Mouse (Mus musculus) heart, adult 18-20 months (tissue): ENCODE data around the gene Atxn10. TPM values are rescaled to one million over a fixed set of nuclear protein-coding genes. Genes with fewer than 3 reads are reported as not detected.

ENCODE experiments used
- DNase-seq, 2 experiments: peaks; one replicate each; pipeline ENCODE4 v3.0.0; 2021 to 2022; ENCODE audit warnings: mixed read lengths in 1 of 2
- total RNA-seq, 2 experiments: library from RNA; stranded (reverse); gene quantifications; 2 replicates each; pipeline ENCODE4 v1.2.3; 2021

Gene Atxn10
- total RNA-seq, 2 experiments from 2014 or later = 74.1 to 76.3 TPM

DNA sequence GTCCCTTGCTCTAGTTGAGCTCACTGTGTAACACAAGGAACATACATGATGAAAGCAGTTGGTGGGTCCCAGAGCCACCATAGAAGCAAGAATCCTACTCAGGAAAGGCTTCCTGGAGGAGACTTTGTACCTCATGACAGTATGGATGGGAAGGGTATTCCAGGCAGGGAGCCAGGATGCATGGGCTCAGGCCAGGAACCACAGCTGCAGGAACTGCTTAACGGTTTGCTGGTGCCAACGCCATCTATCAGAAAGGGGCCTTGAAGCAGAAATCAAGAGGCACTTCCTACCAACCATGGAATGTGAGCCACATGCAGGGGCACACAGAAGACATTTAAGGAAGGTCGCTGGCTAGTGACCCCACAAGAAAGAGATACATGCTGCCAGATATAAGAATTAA lies 138.7 kb downstream of the Atxn10 start:
- no peak for DNase-seq

DNA sequence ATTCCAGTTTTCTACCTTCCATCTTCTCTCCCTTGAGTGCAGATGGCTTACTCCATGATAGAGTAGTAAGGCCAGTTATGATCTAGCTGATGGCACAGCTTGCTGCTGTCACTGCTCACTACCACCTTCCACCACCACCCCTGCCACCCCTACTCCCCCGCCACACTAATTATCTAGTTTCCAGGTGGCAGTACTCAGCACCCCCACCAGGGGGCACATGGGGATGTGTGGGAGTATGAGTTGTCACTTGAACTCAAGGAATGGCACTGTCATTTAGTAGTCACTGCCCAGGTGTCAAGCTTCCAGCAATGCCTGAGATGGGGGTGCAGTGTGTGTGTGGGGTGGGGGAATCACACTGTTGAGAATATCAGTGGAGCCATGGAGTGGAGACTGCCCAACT lies 141.5 kb downstream of the Atxn10 start:
- peak; percentile 27 to 81 for DNase-seq

DNA sequence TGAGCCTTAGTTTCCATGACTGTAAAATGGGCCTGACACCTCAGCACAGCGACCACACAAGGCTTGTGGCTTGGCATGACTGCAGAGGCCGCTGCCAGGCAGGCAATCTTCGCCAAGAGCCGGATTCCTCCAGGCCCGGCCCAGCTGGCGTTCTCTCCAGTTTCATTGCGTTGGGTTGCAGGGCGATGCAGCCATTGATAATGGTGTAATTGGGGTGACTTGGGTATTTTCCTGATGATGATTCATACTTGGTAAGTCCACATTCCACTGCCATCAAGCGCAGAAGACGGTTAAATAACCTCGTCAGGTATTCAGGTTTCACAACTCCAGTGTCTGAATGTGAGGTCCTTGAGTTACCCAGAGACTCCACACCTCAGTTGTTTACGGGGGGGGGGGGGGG lies 143.3 kb downstream of the Atxn10 start:
- DNase-seq = no peak

DNA sequence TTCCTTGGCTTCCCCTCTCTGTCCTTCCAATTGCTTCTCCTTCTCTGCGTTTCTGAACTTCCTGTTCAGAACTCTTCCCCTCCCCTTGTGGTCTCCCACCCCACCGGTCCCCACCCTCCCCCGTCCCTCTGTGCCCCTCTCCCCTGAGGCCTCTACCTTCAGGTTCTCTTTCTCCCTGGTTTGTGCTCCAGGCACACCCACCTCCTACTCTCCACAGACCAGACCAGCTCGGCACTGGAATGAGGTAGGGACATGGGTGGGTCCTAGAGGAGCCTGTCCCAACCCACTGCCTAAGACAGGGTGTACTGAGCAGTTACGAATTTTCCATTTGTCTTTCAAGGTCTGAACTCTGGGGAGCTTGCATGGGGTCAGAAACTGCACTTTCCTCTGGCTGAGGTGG lies 143.9 kb downstream of the Atxn10 start:
- no peak for DNase-seq

DNA sequence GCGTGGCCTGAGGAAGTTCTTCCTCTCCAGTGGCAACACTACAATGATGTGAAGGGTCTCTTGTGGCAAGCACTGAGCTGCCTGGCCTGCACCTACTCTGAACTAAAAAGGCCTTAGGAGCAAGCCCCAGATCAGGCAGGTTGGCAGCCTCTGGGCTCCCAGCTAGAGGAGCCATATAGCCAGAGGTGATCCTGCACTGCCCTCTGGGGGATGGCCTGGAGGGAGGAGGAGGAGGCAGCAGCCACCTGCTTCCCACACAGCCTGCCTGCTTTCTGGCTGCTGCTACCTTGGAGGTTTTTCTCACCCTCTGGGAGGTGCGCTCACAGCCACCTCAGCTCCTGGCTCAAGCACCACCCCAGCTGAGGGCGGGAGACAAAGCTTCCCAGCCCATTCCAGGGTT lies 144.6 kb downstream of the Atxn10 start:
- peak; percentile 18 to 27 for DNase-seq

DNA sequence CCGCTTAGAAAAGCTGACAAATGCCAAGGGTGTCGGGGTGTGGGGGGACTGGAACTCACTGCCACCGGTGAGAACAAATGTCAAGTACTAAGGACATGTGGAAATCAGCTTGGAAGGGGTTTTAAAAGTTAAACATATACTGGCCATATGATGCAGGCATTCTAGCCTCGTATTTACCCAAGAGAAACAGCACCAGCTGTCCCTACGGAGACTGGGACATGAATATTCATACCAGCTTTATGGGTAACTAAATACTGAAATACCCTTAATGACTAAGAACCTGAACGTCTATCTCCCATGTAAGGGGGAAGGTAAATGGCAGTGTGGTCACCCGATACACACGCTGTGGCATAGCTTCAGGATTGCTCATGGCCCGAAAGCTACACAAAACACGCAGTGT lies 152.9 kb downstream of the Atxn10 start:
- DNase-seq = no peak

DNA sequence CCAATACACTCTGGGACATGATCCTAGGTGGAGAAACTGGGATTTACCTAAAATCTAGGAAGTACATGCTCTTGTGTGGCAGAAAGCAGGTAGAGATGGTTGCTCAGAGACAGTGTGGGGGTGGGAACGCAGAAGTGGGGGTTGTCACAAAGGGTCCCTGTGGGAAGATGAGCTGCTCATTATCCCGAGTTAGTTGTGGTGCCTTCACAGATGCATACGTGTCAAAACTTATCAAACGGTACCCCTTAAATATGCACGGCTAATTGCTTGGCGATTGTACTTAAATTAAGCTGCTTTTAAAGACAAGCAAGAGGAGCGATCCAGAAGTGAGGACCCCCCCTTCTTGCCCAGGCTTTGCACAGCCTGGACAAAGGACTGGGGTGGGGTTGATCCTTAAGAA lies 153.7 kb downstream of the Atxn10 start:
- DNase-seq = no peak

DNA sequence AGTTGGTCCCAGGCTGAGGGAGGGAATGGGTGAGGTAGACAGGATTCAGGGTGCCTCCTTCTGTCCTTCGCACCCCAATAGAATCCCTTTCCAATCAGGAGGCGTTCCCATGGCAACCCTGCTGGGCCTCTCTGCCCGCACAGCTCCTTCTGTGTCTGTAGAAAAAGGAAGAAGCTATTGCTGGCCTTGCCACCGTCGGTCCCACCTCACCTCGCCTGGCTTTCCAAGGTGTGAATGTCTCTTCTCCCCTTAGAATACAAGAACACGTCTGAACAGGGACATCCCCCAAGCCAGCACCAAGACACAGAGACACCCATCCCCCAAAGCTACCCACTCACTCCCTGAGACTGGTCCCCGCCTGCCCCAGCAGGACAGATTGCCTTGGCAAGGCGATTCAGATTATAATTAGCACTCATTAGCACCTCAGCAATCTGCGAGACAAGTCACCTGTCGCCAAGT lies 158.1 kb downstream of the Atxn10 start:
- DNase-seq = no peak

DNA sequence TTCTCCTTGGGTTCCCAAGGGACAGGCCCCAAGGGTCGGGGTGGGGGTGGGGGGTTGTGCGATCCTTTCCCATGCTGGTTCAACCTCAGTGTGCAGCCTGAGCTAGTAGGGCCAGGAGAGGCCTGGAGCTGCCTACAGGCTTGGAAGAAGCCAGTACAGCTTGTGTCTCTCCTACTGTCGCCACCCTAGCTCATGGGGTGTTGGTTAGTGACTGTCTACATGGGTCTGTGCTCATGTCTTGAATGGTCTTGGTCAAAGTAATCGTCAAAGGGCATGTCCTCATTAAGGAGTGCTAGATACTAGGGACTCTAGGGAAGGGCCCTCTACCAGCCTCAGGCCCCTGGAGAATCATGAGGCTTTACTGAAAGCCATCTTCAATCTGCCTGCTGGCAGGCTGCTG lies 161.5 kb downstream of the Atxn10 start:
- DNase-seq = no peak

DNA sequence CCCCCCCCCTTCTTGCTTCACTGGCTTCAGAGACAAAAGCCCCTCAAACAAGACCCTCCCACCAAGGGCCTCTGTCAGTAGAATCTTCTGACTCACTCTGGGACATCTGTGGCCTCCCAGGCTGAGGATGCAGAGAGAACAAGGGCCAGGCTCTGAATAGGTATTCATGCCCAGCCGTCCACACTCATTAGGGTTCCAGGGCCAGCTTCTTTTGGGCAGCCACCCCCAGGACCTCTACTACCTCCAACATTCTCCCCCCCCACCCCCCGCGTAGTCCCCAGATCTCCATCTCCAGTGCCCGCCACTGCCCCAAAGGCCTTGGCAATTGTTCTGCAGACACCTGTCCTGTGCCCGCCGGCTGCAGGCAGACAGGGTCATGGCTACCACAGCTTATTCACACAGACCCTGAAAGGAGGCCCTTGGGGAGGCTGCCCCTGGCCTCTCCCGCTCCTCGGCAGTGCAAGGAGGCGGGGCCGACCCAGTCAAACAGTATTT lies 162.0 kb downstream of the Atxn10 start:
- no peak for DNase-seq

DNA sequence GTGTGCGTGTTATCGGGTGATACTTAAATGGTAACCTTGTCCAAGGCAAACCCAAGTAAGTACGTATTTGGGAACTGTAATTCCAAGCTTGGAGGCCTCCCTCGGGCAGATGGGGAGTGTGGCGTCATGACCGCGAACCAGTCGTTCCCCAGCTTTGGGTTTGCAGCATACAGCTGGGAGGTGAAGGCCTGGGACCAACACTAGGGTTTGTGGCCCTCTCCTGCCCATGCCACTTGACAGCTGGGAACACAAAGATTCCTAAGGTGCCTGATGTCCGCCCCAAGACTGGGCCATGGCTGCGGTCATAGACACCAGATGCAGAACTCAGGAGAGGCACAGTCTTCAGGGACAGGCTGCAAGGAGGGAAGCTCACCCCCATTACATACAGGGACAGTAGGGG lies 164.2 kb downstream of the Atxn10 start:
- DNase-seq = no peak

DNA sequence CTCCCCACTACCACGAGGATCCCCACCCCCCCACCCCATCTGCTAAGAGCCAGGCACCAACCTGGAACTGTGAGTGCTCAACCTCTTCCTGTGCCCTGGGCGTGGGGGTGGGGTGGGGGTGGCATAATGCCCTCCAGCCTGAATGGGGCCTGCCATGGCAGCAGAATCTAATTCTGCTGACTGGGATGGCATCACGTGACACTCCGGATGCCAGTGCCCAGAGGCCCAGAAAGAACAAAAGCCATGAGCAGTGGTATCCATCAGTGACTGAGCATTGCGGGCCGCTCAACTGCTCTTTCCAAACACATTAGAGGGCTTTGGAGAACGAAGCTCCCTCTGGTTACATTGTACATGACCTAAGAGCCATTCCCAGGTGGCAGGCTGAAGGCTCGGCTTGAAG lies 167.1 kb downstream of the Atxn10 start, which contains the start of gene 7530416G11Rik:
Gene 7530416G11Rik, minus strand, starts transcription at position 101 of the 400 bp plus-strand sequence.
- no peak for DNase-seq

DNA sequence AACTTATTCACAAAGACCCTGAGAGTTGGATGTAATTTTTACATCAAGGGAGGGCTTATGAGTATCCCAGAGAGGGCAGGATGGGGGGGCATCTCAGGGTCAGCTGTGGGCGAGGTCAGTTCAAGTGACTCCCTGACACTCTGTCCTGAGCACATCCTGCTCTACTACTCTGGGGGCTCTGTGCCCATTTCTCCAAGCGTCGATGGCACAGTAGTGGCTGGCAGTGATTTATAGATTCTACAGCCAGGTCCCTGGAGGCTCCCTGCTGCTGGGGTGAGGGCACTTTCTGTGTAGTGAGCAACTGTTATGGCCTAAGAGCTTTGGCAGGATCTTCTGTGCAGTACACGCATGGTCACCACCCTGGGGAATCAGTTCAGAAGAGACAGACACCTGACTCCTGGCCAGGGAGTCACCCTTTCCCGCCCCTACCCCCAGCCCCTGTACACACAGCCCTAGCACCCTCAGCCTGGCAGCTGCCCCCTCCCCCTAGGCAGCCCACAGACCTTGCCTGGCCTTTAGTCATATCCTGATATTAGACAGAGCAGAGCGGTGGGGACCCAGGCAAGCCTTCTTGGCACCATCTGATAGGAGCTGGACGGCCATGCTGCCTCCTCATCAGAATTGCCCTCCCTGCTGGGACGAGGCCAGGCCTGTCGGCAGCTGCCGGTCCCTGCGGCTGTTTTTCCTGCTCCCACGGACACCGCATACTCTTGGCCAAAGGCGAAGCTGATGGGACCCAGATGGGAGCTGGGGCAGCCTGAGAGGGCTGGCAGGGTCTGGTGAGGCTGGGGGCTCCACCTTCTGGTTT lies 169.3 kb downstream of the Atxn10 start:
- peak; percentile 30 for DNase-seq

DNA sequence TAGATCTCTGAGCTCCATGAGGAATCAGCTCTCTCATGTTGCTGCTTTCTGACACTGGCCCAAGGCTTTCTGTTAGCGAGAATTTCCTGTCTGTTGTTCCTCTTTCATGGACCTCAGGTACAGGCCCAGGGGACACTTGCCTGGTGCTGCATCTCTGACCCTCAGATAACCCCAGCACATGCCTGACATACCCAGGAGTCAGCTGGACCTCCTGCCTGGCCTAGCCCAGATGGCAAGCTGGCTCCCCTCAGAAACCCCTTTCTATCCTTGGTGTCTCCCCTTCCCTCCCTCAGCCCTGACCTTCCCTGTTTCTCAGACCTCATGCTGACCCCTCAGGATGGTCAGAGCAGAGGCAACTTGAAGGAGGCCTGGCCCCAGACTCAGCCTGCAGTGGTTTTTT lies 170.6 kb downstream of the Atxn10 start:
- DNase-seq = no peak

DNA sequence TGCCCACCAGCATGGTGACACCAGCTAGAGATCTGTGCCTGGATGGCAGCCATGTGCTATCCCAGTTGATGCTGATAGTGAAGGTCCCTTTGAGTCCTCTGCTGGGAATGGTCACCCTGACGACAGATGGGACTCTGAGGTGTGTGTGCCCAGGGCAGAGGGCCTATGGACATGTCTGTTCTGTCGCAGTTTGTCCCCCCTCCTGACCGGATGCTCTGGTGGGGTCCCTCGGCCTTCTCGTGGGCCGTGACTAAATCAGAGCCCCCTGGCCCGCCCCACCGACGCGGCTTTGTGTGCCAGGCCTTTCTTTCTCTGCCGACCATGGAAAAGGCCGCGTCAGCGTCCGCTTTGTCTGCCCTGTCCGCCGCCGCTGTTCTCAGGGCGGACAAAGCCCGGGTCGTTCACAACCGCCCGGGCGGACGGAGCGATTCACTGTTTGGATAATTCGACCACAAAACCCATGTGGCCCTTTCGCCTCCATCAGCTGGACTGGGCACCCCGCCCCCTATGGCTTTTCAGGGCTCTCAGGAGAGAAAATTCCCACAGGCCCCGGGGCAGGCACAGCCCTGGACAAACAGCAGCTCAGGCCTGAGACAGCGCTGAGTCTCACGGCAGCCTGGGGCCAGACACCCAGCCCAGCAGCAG lies 171.4 kb downstream of the Atxn10 start:
- no peak for DNase-seq

Other genes with a start within 250 kb of the Atxn10 start
- gene Smc1b, start 204.3 kb upstream of the Atxn10 start, total RNA-seq = not detected
- gene Ribc2, start 204.2 kb upstream of the Atxn10 start, total RNA-seq = not detected
- 10 to 100 TPM; 54.5 to 74.1 TPM for gene Fbln1, start 130.3 kb upstream of the Atxn10 start, total RNA-seq
- gene 7530416G11Rik, start 167.0 kb downstream of the Atxn10 start, total RNA-seq = not detected
- under 1 TPM; 0.10 to 0.28 TPM for gene Wnt7b, start 246.2 kb downstream of the Atxn10 start, total RNA-seq